Mouse (Mus musculus) gastrocnemius, postnatal 4 days (tissue): ENCODE results near the gene 4930432M17Rik. TPM values are rescaled to one million over a fixed set of nuclear protein-coding genes. Genes with fewer than 3 reads are reported as not detected.

Source experiments
- DNase-seq, 2 experiments: peaks; one replicate each; pipeline ENCODE4 v3.0.0; 2021 to 2022; ENCODE audit warnings: low spot score in 2 of 2, mixed read lengths in 2 of 2
- total RNA-seq, 2 experiments: library from RNA; stranded (reverse); gene quantifications; 2 replicates each; pipeline ENCODE4 v1.2.3; 2021

4930432M17Rik gene
- total RNA-seq, 2 experiments from 2014 or later: not detected

- no peak for DNase-seq
Observed at GRCm38 (mm10) chr3:121706087-121706486, 35.5 kb downstream of the 4930432M17Rik start.

- DNase-seq: no peak
Observed at GRCm38 (mm10) chr3:121707106-121707505, 36.5 kb downstream of the 4930432M17Rik start.

GRCm38 (mm10) chr3:121710894-121711531 is 40.5 kb downstream of the 4930432M17Rik start:
- DNase-seq: no peak

- no peak for DNase-seq
Observed at GRCm38 (mm10) chr3:121712222-121712621, 41.7 kb downstream of the 4930432M17Rik start.

GRCm38 (mm10) chr3:121713151-121713701 is 42.7 kb downstream of the 4930432M17Rik start:
- no peak for DNase-seq

GRCm38 (mm10) chr3:121713816-121714215 is 43.3 kb downstream of the 4930432M17Rik start:
- no peak for DNase-seq

- no peak for DNase-seq
Observed at GRCm38 (mm10) chr3:121714461-121714860, 43.9 kb downstream of the 4930432M17Rik start.

GRCm38 (mm10) chr3:121715336-121715735 is 44.8 kb downstream of the 4930432M17Rik start:
- DNase-seq: no peak

GRCm38 (mm10) chr3:121715741-121716459 is 45.3 kb downstream of the 4930432M17Rik start:
- no peak for DNase-seq

- no peak for DNase-seq
Observed at GRCm38 (mm10) chr3:121716480-121716879, 45.9 kb downstream of the 4930432M17Rik start.

- DNase-seq: no peak
Observed at GRCm38 (mm10) chr3:121718679-121719078, 48.1 kb downstream of the 4930432M17Rik start.

GRCm38 (mm10) chr3:121719701-121720100 is 49.1 kb downstream of the 4930432M17Rik start:
- DNase-seq: no peak

- no peak for DNase-seq
Observed at GRCm38 (mm10) chr3:121720801-121721690, 50.5 kb downstream of the 4930432M17Rik start.

GRCm38 (mm10) chr3:121721691-121722070 is 51.1 kb downstream of the 4930432M17Rik start:
- DNase-seq: no peak

- DNase-seq: peak; percentile 75 to 80
Observed at GRCm38 (mm10) chr3:121722971-121723844, 52.6 kb downstream of the 4930432M17Rik start, which contains the start of gene F3. Gene F3, plus strand, starts transcription at chr3:121723537.

GRCm38 (mm10) chr3:121723968-121724524 is 53.5 kb downstream of the 4930432M17Rik start:
- no peak for DNase-seq

GRCm38 (mm10) chr3:121724553-121724952 is 54.0 kb downstream of the 4930432M17Rik start:
- DNase-seq: no peak

GRCm38 (mm10) chr3:121725651-121726050 is 55.1 kb downstream of the 4930432M17Rik start:
- no peak for DNase-seq

- DNase-seq: no peak
Observed at GRCm38 (mm10) chr3:121729678-121730077, 59.1 kb downstream of the 4930432M17Rik start.
